Mouse (Mus musculus) megakaryocyte progenitor cell, adult 5-6 weeks (primary cell): Measurements from ENCODE around the gene 1110032A03Rik. TPM values are rescaled to one million over a fixed set of nuclear protein-coding genes. Genes with fewer than 3 reads are reported as not detected.

Experiments
- ATAC-seq: replicated peaks from 2 replicates; pipeline ENCODE4 v1.8.0; 2016; ENCODE audit warnings: mild to moderate bottlenecking, moderate TSS enrichment, inconsistent platforms; ENCODE audit not compliant: poor library complexity
- total RNA-seq, 2 experiments: library from RNA; stranded (forward) in 1 of 2; stranded (reverse) in 1 of 2; fragments of 157-497, 149-512 nt in 1 of 2; fragments of 200-1000 nt in 1 of 2; gene quantifications; 2 replicates each; pipeline versions ENCODE4 v1.2.3 to v1.2.4; 2015 to 2017

1110032A03Rik gene
- total RNA-seq, 2 experiments from 2014 or later = 16.4 to 19.5 TPM

DNA sequence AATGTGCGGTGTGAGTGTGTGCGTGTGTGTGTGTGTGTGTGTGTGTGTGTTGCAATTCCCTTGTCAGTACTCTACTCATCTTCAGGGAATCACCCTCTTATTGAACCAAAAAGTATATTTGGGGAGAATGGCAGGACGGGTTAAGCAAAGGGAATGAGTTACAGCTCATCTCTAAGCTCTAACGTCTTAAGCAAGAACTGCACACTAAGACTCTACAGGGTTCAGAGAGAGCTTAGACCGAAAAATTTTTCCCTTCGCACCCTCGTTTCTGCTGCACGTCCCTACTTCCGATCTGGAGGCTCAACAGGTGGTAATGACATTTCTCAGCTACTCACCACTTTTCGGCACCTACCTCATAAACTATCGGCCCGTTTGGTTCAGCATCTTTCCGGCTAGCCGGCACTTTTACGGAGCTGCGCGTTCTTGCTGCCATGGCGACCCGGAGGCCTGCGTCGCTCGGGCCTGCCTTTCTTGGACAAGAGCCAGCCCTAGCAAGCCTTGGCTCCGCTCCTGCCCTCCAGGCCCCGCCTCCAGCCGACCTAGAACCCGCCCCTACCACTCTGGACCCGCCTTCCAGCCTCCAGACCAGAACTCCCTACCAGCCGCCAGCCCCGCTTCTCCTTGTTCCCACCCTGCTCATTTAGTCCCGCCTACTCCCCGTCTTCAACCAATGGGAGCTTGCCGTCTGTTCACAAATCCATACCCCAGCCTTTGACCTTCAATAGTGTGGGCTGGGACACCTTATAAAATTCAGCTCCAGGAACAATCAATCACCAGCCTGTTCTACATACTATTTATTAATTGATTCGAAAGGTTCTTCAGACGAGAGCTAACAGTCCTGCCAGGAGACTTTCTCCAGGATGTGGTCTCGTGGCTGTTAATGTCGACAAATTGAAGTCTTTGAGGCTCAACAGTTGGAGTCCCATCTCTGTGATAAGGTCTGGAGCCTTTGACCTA lies 36.1 kb downstream of the 1110032A03Rik start, which contains the start of gene Dixdc1:
Dixdc1 (minus strand) TSS at position 604 of the 957 bp plus-strand sequence.
- ATAC-seq = peak; percentile 99

DNA sequence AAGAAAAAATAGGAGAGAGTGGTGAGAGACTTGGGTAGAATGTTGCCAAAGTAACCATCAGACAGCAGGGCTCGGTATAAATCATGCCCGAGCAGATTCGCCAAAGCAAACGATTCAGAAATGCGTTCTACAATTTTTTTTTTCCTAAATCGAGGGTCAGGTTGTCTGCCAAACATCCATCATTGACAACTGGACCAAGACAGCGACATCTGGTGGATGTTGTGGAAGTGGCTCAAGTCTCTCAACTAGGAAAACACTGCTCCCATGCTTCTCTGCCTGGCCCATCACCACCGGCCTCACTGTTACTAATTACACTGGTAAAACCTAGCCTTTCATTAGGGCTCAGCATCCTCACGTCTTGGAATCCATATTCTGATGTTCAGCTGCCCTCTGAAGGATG lies 40.3 kb downstream of the 1110032A03Rik start:
- peak; percentile 46; the same call in 1 of the 2 replicates for ATAC-seq

DNA sequence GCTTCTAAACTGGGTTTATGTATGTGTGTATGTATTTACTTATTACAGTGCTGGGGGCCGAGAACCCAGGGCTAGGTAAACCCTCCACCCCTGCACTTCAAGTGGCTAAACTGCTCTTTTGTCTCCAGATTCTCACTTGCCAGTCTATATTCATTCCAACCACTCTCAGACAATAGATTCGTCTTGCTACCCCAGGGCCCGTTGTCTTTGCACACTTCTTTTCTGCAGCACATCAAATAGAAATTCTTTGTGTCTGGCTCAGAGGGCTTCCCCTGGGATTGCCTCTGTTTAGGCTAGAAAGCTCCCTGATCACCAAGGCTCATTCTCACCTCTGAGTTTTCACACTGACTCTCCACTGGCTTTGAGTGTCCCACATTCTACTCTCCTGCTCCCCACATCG lies 42.8 kb downstream of the 1110032A03Rik start:
- no peak for ATAC-seq

DNA sequence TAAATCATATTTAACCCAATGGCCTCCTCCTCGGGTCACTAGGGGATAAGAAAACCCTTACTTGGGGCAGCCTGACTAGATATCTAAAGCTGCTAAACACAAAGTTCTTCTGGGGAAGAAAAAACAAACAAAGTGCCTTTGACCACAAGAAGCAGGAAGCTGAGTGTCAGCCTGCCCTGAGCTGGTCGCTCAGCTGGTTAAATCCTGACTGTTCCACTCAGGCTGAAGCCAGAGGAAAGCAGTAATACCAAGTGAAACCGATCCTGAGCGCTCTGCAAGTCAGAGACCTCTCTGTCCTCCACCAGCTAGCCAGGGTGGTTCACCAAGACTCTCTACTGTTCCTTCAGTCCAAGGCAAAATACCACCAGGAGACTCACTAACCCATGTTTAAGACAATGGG lies 45.7 kb downstream of the 1110032A03Rik start:
- ATAC-seq = 0 out of 2 replicates have a peak, but pooled peaks have one; percentile 29

DNA sequence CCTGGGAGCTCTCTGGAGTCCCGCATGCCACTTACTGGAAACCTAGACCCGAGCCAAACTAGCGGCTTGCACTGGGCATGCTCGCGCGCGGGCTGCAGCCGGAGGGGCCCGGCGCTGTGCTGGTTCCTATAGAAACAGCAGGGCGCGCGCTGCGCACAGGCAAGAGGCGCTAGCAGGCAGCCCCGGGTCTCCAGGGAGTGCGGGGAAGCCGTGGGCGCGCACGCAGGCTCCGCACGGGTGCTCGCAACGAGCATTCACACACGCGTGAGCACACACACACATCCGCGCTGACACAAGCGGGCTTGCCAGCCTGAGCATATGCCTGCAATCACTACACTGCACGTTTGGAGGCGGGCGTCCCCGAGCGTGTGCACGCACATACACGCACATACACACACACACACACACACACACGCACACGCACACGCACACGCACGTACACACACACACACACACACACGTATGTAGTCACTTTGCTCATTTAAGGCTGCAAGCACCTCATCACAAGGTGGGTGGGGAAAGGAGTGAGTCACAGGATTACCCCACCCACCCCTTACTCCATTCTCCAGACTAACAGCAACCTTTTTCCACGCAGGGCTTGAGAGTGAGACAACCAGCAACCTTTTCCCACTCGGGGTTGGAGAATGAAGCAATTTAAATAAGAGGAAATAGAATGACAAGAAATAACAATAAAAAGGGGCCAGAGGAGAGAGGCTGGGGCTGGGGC lies 47.2 kb downstream of the 1110032A03Rik start:
- ATAC-seq = peak; percentile 67

DNA sequence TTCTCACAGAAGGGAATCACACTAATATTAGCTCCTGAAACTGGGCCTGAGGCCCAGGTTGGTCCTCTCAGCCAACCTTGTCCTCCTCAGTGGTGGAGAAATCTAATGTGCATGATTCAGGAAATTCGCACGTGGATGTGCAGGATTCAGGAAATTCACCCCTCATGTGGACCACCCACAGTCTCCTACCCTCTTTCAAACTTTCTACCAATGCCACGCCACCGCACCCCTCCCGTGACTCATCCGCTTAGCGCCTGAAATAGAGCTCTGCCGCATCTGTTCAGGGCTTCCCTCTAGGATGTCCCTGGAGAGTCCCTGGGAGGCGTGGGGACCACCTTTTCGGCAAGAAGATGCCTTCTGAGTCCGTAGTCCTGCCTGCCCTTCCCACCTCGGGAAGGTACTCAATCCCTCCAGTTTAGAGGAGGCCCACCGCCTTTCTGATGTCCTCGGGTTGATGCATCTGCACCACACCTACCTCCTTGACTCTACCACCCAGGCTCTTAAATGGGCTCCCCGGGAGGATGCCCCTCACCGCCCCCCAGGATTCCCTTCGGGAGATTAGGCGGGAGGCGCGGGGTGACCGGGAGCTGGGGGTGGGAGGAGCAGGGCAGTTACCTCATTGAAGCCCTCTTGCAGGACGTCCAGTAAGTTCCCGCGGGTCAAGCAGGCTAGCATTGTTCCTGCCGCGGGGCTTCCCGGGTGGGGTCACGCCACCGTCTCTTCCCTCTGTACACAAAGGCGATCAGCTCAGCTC lies 48.0 kb downstream of the 1110032A03Rik start:
- no peak for ATAC-seq

DNA sequence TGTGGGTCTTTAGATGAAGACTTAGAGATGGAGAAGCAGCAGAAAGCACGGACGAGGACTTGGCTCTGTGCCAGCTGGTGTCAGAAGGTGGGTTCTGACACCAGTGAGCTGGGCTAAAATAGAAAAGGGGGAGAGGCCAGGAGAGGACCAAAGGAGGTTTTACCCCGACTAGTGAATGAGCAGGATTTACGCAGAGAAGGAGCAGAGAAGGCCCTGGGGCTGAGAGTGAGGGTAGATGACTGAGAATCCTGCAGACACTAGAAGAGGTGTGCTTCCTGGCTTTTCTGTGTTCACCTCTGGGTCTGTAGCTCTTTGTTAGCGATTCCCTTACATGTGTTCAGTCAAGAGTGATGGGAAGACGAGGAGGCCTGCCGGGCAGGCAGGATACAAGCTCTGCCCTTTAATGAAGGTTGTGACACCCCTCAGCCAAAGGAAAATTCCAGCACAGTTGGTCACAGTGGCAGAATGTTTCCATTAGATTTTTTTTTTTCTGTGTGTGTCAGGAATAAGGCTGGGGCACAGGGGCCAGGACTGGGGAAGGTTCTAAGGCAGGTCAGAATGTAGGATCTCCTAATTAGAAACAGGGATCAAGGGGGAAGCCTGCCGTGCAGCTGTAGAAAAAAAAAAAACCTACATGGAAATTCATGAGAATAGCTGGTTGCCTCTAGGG lies 49.3 kb downstream of the 1110032A03Rik start:
- no peak for ATAC-seq

DNA sequence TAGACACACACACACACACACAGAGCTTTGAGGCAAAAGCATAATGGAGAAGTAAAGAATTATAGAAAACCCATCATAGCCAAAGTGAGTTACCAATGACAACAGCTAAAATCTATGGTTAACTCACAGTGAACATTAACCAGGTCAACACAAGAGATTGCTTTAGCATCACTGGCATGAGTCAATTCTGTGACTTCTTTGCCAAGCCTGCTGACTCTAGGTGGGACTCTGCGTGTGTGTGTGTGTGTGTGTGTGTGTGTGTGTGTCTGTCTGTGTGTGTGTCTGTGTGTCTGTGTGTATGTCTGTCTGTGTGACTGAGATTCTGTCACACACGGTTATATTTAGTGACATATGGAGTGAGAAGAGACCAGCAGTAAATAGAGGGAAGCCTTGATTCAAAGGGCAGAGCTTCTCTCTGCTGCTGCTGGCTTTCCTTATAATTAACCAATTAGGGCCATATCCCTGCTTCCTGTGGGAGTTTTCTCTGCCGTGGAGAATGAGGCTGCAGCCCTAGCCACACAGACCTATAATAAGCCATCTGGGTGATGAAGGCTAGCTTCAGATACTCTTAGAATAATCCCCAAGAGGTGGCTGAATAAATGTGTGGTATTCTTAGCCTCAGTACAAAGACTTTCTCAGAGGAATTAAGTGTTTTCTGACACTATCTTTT lies 50.5 kb downstream of the 1110032A03Rik start:
- ATAC-seq = no peak

DNA sequence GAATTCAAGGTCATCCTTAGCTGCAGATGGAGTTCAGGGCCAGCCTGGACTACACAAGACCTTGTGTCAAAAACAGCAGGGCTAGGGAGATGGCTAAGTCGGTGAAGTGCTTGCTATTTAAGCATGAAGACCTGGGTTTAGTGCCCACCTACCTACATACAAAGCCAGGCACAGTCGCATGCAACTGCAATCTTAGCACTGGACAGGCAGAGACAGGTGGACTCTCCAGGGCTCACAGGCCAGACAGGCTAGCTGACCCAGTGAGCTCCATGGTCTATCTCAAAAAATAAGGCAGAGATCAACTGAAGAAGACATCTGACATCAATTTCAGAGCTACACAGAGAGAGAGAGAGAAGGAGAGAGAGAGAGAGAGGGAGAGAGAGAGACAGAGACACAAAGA lies 51.2 kb downstream of the 1110032A03Rik start:
- ATAC-seq = no peak

DNA sequence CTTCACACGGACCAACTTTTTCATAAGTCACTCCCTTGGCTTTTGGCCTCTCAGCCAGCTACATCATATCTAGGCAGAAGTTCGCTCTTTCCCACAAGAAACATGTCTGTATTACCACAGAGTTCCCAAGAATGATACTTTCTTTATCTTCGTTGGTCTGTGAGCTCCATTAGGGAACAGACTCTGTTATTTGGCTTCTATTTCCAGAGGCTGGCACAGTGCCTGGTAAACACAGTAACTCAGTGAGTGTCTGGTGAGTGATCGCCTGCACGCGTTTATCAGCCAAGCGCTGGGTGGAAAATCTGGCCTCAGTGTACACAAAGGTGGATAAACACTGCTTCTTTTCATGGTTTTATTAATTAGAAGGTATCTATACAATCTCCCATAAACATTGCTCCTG lies 51.9 kb downstream of the 1110032A03Rik start:
- 0 out of 2 replicates have a peak, but pooled peaks have one; percentile 14 for ATAC-seq

DNA sequence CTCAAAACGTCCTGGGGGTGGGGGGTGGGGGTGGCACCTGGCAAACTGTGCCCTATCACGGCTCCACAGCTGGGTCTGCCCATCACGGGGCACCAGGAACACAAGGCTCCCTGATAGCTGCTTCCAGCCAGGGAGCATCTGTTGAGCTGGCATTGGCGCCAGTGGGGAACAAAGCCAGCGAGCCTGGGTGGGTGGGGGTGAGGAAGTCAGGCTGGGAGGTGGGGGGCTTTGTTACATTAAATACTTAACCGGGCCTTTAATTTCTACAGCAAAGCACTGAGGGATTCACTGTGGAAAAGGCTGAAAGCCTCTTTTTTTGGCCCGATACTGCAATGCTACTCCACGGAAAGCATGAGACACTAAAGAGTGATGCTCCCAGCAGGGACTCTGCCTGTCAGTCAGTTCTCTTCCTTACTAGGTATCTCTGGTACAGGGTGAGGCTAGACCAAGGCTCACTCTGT lies 52.8 kb downstream of the 1110032A03Rik start:
- no peak; the same call in 1 of the 2 replicates for ATAC-seq

DNA sequence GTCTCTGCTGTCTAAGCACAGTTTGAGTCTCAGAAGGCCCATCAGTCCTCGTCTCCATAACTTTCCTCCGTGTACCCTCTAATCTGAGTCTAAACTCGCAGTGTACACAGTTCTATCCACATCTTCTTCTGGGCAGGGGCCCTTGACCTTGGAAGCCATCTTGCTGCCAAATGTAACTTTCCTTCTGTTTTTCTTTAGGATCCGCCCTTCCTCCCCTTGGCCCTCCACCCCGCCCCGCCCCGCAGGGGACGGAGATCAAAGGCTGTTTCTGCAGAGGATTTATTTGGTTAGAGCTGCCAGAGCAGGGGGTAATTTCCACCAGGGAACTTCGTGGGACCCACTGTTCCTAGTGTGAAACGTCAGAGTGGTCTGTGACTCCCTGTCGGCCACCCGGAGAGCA lies 54.3 kb downstream of the 1110032A03Rik start:
- no peak for ATAC-seq

DNA sequence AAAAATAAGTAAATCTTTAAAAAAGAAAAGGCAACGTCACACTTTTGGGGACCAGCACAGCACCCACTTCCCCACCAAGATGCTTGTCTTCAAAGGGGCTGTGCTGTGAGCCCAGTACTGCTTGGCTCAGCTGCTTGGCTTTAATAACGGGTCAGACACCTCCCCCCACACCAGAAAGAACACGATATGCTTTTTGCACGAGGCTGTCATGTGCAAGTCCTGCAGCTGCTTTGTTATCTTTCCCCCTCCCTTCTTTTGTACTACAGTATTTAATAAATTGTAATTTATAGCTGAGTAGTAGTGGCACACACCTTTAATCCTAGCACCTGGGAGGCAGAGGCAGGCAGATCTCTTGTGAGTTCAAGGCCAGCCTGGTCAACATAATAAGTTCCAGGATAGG lies 56.4 kb downstream of the 1110032A03Rik start:
- ATAC-seq = no peak

DNA sequence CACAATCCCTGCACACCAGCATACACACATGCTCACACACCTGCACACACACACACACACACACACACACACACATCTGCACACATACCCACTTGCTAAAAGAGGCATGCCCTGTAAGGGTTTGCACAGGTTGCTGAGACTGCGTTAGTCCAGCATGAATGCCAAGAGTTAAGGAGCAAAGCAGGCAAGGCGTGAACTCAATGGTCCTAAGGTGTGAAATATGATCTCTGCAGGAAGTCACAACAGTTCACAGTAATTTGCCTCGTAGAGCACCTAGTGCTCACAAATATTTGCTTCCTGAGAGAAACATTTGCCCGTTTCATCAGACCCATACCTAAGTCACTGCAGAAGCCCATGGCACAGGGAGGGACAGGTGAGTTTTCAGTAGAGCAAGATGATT lies 61.1 kb downstream of the 1110032A03Rik start:
- ATAC-seq = no peak

Other genes starting within 250 kb of the 1110032A03Rik start
- 107 and 121 TPM in 2 replicates for gene Pts, start 246.8 kb downstream of the 1110032A03Rik start, total RNA-seq (2015)
- gene Pts, start 246.8 kb downstream of the 1110032A03Rik start, total RNA-seq (2017) = 54.6 and 63.6 TPM in 2 replicates
- gene Il18, start 220.7 kb downstream of the 1110032A03Rik start, total RNA-seq (2015) = 2.9 and 5.0 TPM in 2 replicates
- gene Il18, start 220.7 kb downstream of the 1110032A03Rik start, total RNA-seq (2017) = 0.37 and 1.5 TPM in 2 replicates
- gene Bco2, start 220.3 kb downstream of the 1110032A03Rik start, total RNA-seq (2015) = 0.35 and 1.2 TPM in 2 replicates
- 0.21 and 0.61 TPM in 2 replicates for gene Bco2, start 220.3 kb downstream of the 1110032A03Rik start, total RNA-seq (2017)
- not detected in 2 replicates for gene Tex12, start 214.2 kb downstream of the 1110032A03Rik start, total RNA-seq (2015)
- not detected in 2 replicates for gene Tex12, start 214.2 kb downstream of the 1110032A03Rik start, total RNA-seq (2017)
- gene Sdhd, start 171.7 kb downstream of the 1110032A03Rik start, total RNA-seq (2015) = 252 and 258 TPM in 2 replicates
- gene Sdhd, start 171.7 kb downstream of the 1110032A03Rik start, total RNA-seq (2017) = 194 and 222 TPM in 2 replicates
- gene Timm8b, start 171.6 kb downstream of the 1110032A03Rik start, total RNA-seq (2015) = 109 and 110 TPM in 2 replicates
- 183 and 233 TPM in 2 replicates for gene Timm8b, start 171.6 kb downstream of the 1110032A03Rik start, total RNA-seq (2017)
- 2.4 and 3.0 TPM in 2 replicates for gene Pih1d2, start 158.2 kb downstream of the 1110032A03Rik start, total RNA-seq (2015)
- gene Pih1d2, start 158.2 kb downstream of the 1110032A03Rik start, total RNA-seq (2017) = 1.9 and 2.9 TPM in 2 replicates
- 43.1 and 44.6 TPM in 2 replicates for gene Nkapd1, start 158.1 kb downstream of the 1110032A03Rik start, total RNA-seq (2015)
- 42.8 and 68.2 TPM in 2 replicates for gene Nkapd1, start 158.1 kb downstream of the 1110032A03Rik start, total RNA-seq (2017)
- gene Dlat, start 115.7 kb downstream of the 1110032A03Rik start, total RNA-seq (2015) = 47.2 and 58.0 TPM in 2 replicates
- gene Dlat, start 115.7 kb downstream of the 1110032A03Rik start, total RNA-seq (2017) = 47.9 and 48.0 TPM in 2 replicates
- gene Dixdc1, start 36.0 kb downstream of the 1110032A03Rik start, total RNA-seq (2015) = 0.07 and 0.22 TPM in 2 replicates
- gene Dixdc1, start 36.0 kb downstream of the 1110032A03Rik start, total RNA-seq (2017) = 0.42 and 0.44 TPM in 2 replicates
- 0.64 TPM in 1 of 2 replicates, not detected in the other for gene 2310030G06Rik, start 29.0 kb downstream of the 1110032A03Rik start, total RNA-seq (2015)
- gene 2310030G06Rik, start 29.0 kb downstream of the 1110032A03Rik start, total RNA-seq (2017) = 0.71 TPM in 1 of 2 replicates, not detected in the other
- gene Cryab, start 24.2 kb downstream of the 1110032A03Rik start, total RNA-seq (2015) = 0.71 and 0.99 TPM in 2 replicates
- 0.34 and 0.54 TPM in 2 replicates for gene Cryab, start 24.2 kb downstream of the 1110032A03Rik start, total RNA-seq (2017)
- gene Hspb2, start 23.2 kb downstream of the 1110032A03Rik start, total RNA-seq (2015) = not detected in 2 replicates
- gene Hspb2, start 23.2 kb downstream of the 1110032A03Rik start, total RNA-seq (2017) = not detected in 2 replicates
- 6.9 and 7.8 TPM in 2 replicates for gene Fdxacb1, start 7.3 kb downstream of the 1110032A03Rik start, total RNA-seq (2015)
- 6.0 and 7.0 TPM in 2 replicates for gene Fdxacb1, start 7.3 kb downstream of the 1110032A03Rik start, total RNA-seq (2017)
- 23.2 and 30.8 TPM in 2 replicates for gene Alg9, start 501 bp downstream of the 1110032A03Rik start, total RNA-seq (2015)
- gene Alg9, start 501 bp downstream of the 1110032A03Rik start, total RNA-seq (2017) = 21.4 and 24.7 TPM in 2 replicates
- 39.5 and 40.0 TPM in 2 replicates for gene Ppp2r1b, start 69.8 kb upstream of the 1110032A03Rik start, total RNA-seq (2015)
- 47.9 and 55.2 TPM in 2 replicates for gene Ppp2r1b, start 69.8 kb upstream of the 1110032A03Rik start, total RNA-seq (2017)
- gene Sik2, start 233.6 kb upstream of the 1110032A03Rik start, total RNA-seq (2015) = 27.1 and 27.3 TPM in 2 replicates
- gene Sik2, start 233.6 kb upstream of the 1110032A03Rik start, total RNA-seq (2017) = 12.3 and 19.8 TPM in 2 replicates